ENCODE assay signal across 9 mouse cellular contexts in the genomic region with DNA sequence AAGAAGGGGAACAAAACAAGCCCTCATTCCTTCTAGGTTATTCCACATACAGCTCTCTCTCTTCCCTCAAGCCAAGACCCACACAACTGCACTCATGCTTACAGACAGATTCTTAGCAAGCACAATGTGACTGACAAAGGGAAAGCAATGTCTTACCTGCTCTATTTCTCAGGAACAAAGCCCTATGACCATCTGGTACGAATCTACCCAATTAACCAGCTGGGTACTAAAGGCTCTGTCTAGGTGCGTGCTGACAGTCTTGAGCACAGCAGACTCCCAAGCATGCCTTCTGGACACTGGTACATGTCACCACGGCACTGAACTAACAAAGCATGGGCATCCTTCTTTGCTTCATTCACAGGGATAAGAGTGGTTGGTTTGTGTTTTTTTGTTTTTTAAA.
DNase-seq lines count a peak whose midpoint lies in the region; ATAC-seq and TF ChIP-seq lines count a peak whose summit lies in the region.
"Had no signal": no experiment of that assay in that cellular context is flagged by ENCODE, and none has a peak within 500 bp of the region (broad histone marks: within the 10 kb centered on the region; RNA-seq: fewer than 3 reads in every experiment).

No protein-coding gene starts in this region.

- H3K4me1 ChIP-seq in midbrain, embryonic 12.5 days: peaks cover 25% of the 10 kb centered on the region
- peaks cover 19% of the 10 kb centered on the region for H3K4me1 ChIP-seq in midbrain, postnatal 0 days (ENCODE audit: insufficient read depth, low read length)
- H3K4me1 ChIP-seq in forebrain, embryonic 13.5 days: peaks cover 44% of the 10 kb centered on the region
- peaks cover 45% of the 10 kb centered on the region for H3K4me1 ChIP-seq in neural tube, embryonic 15.5 days

- TF ChIP-seq CTCF in midbrain, postnatal 0 days (IDR thresholded peaks at IDR 0.05): no peak

- ATAC-seq in midbrain, embryonic 12.5 days (ENCODE audit: low FRiP score, low read depth): no peak
- ATAC-seq in midbrain, postnatal 0 days (ENCODE audit: low FRiP score): no peak
- ATAC-seq in forebrain, embryonic 13.5 days: no peak
- ATAC-seq in neural tube, embryonic 15.5 days (ENCODE audit: low FRiP score): no peak

- no peak overlapping the region for H3K4me3 ChIP-seq in midbrain, embryonic 12.5 days
- no peak overlapping the region for H3K4me3 ChIP-seq in midbrain, postnatal 0 days (ENCODE audit: low read depth, low read length)
- no peak overlapping the region for H3K4me3 ChIP-seq in forebrain, embryonic 13.5 days
- no peak overlapping the region for H3K4me3 ChIP-seq in neural tube, embryonic 15.5 days (replicated peaks)

- H3K9ac ChIP-seq in midbrain, embryonic 12.5 days (replicated peaks): no peak overlapping the region
- H3K9ac ChIP-seq in midbrain, postnatal 0 days (replicated peaks; ENCODE audit: low read length, poor library complexity, severe bottlenecking): no peak overlapping the region
- H3K9ac ChIP-seq in forebrain, embryonic 13.5 days: no peak overlapping the region
- H3K9ac ChIP-seq in neural tube, embryonic 15.5 days (replicated peaks): no peak overlapping the region

- peak overlapping the region; percentile 2; the same call in 1 of the 2 replicates for H3K27ac ChIP-seq in midbrain, embryonic 12.5 days (replicated peaks)
- H3K27ac ChIP-seq in midbrain, postnatal 0 days (ENCODE audit: low read depth, low read length): no peak overlapping the region
- peak overlapping the region; percentile 65 for H3K27ac ChIP-seq in forebrain, embryonic 13.5 days
- H3K27ac ChIP-seq in neural tube, embryonic 15.5 days (replicated peaks): peak overlapping the region; percentile 45; the same call in 1 of the 2 replicates

- no peaks in the 10 kb centered on the region for H3K27me3 ChIP-seq in midbrain, embryonic 12.5 days
- H3K27me3 ChIP-seq in midbrain, postnatal 0 days (ENCODE audit: insufficient read depth, low read length): no peaks in the 10 kb centered on the region
- H3K27me3 ChIP-seq in forebrain, embryonic 13.5 days: no peaks in the 10 kb centered on the region
- H3K27me3 ChIP-seq in neural tube, embryonic 15.5 days (replicated peaks): no peaks in the 10 kb centered on the region

- H3K4me2 ChIP-seq in midbrain, embryonic 12.5 days (replicated peaks): no peak overlapping the region
- no peak overlapping the region for H3K4me2 ChIP-seq in midbrain, postnatal 0 days (ENCODE audit: low read depth, low read length, poor library complexity, severe bottlenecking)
- no peak overlapping the region for H3K4me2 ChIP-seq in forebrain, embryonic 13.5 days
- no peak overlapping the region for H3K4me2 ChIP-seq in neural tube, embryonic 15.5 days

- WGBS in midbrain, embryonic 12.5 days: 73% methylated on average over 3 of the region's 3 CpGs
- 76% methylated on average over 3 of the region's 3 CpGs for WGBS in midbrain, postnatal 0 days
- 60% methylated on average over 3 of the region's 3 CpGs for WGBS in forebrain, embryonic 13.5 days
- 49% methylated on average over 3 of the region's 3 CpGs for WGBS in neural tube, embryonic 15.5 days

- H3K9me3 ChIP-seq in midbrain, embryonic 12.5 days: no peaks in the 10 kb centered on the region
- no peaks in the 10 kb centered on the region for H3K9me3 ChIP-seq in midbrain, postnatal 0 days (ENCODE audit: low read length)
- no peaks in the 10 kb centered on the region for H3K9me3 ChIP-seq in forebrain, embryonic 13.5 days (replicated peaks)
- no peaks in the 10 kb centered on the region for H3K9me3 ChIP-seq in neural tube, embryonic 15.5 days (replicated peaks)

- DNase-seq in cerebellum, adult 11 months: peak; percentile 38
- no peak for DNase-seq in cerebellum, postnatal 4 days (ENCODE audit: low spot score in 2 of 2)
- DNase-seq in midbrain, postnatal 0 days (ENCODE audit: low spot score): no peak
- no peak for DNase-seq in urinary bladder, postnatal 14 days (ENCODE audit: low spot score)
- DNase-seq in thymus, postnatal 14 days: no peak
- DNase-seq: adrenal gland, adult 8-10 months had no signal

- no peaks in the 10 kb centered on the region for H3K36me3 ChIP-seq in midbrain, embryonic 12.5 days
- H3K36me3 ChIP-seq in midbrain, postnatal 0 days (ENCODE audit: insufficient read depth, low read length): no peaks in the 10 kb centered on the region
- H3K36me3 ChIP-seq in forebrain, embryonic 13.5 days (ENCODE audit: poor library complexity, severe bottlenecking): no peaks in the 10 kb centered on the region
- no peaks in the 10 kb centered on the region for H3K36me3 ChIP-seq in neural tube, embryonic 15.5 days
